Mouse (Mus musculus) thymus, adult 2 months (tissue): ENCODE measurements around the gene Ap2a2. TPM values are rescaled to one million over a fixed set of nuclear protein-coding genes. Genes with fewer than 3 reads are reported as not detected.

Experiments
- DNase-seq: peaks from one replicate; pipeline ENCODE4 v3.0.0; 2021
- H3K27ac ChIP-seq: fragments of 200-500 bp; 2 replicates; pipeline ENCODE4 v1.5.1; 2012; ENCODE audit warnings: low read length, control low read depth; ENCODE audit not compliant: control insufficient read depth, insufficient read depth
- H3K27me3 ChIP-seq: fragments of 200-500 bp; 2 replicates; pipeline ENCODE4 v1.6.1; 2012; ENCODE audit warnings: mild to moderate bottlenecking, low read length, moderate library complexity, mixed read lengths; ENCODE audit not compliant: control insufficient read depth, insufficient read depth
- H3K36me3 ChIP-seq: fragments of 200-500 bp; 2 replicates; pipeline ENCODE4 v1.6.1; 2012; ENCODE audit warnings: mild to moderate bottlenecking, low read length, moderate library complexity; ENCODE audit not compliant: control insufficient read depth, insufficient read depth
- H3K4me1 ChIP-seq: fragments of 200-500 bp; replicated peaks from 2 replicates; pipeline ENCODE4 v1.6.1; 2012; ENCODE audit warnings: low read length; ENCODE audit not compliant: control insufficient read depth, insufficient read depth
- H3K4me3 ChIP-seq: fragments of 200-500 bp; 2 replicates; pipeline ENCODE4 v1.5.1; 2012; ENCODE audit warnings: mild to moderate bottlenecking, low read length, control low read depth, moderate library complexity; ENCODE audit not compliant: control insufficient read depth, insufficient read depth
- CTCF ChIP-seq: fragments of 200-500 bp; IDR thresholded peaks from 2 replicates; pipeline ENCODE4 v1.5.1; 2012; ENCODE audit warnings: mild to moderate bottlenecking, control low read depth, low read length, moderate library complexity, borderline replicate concordance; ENCODE audit not compliant: control insufficient read depth, poor library complexity, insufficient read depth; ENCODE audit errors: extremely low read depth
- POLR2A ChIP-seq: fragments of 200-500 bp; IDR thresholded peaks from 2 replicates; pipeline ENCODE4 v1.6.1; 2012; ENCODE audit warnings: mild to moderate bottlenecking, low read length, control low read depth, moderate library complexity; ENCODE audit not compliant: control insufficient read depth, poor library complexity, insufficient read depth; ENCODE audit errors: extremely low read depth
- WGBS: fragments of 180-500 bp; shearing (Covaris S2); methylation state at CpG from one replicate; pipeline ENCODE4 v1.1.7; 2018; 5-methylcytosine and 5-hydroxymethylcytosine counted together
- polyA plus RNA-seq: library from polyadenylated mRNA; depleted of rRNA; stranded (reverse); fragments of >200 nt; gene quantifications from 2 replicates; pipeline ENCODE4 v1.2.3, GENCODE M21; 2012; rRNA removed

Gene Ap2a2
- polyA plus RNA-seq: 40.9 and 45.7 TPM in 2 replicates

- WGBS: 1% methylated on average over 71 of the region's 72 CpGs
- Histone ChIP-seq H3K27me3 (no peaks in the 10 kb centered on the region), H3K4me1 (peaks cover 24% of the 10 kb centered on the region), H3K36me3 (no peaks in the 10 kb centered on the region), H3K4me3 (peak within 1 kb of the TSS; percentile 64), H3K27ac (no peak within 1 kb of the TSS)
- DNase-seq: peak; percentile 84
- 0 out of 2 replicates have a peak, but pooled peaks have one; percentile 39 for TF ChIP-seq CTCF
- peak; percentile 86 for TF ChIP-seq POLR2A
Measured at GRCm38 (mm10) chr7:141561682-141562391, at the start of gene Ap2a2. TSS of gene Ap2a2 (plus strand) at chr7:141562173.

- no peaks in the 10 kb centered on the region for H3K27me3 ChIP-seq
- 94% methylated on average over 4 of the region's 4 CpGs for WGBS
- no peaks in the 10 kb centered on the region for H3K4me1 ChIP-seq
- no peak overlapping the region for H3K27ac ChIP-seq
- H3K4me3 ChIP-seq: no peak overlapping the region
- no peaks in the 10 kb centered on the region for H3K36me3 ChIP-seq
- no peak for DNase-seq
- TF ChIP-seq CTCF (no peak), POLR2A (no peak)
Measured at GRCm38 (mm10) chr7:141517638-141518037, 44.3 kb upstream of the Ap2a2 start.

GRCm38 (mm10) chr7:141518296-141518695 is 43.7 kb upstream of the Ap2a2 start:
- TF ChIP-seq CTCF: no peak
- no peak for TF ChIP-seq POLR2A
- Histone ChIP-seq H3K27ac (no peak overlapping the region), H3K27me3 (no peaks in the 10 kb centered on the region), H3K4me1 (no peaks in the 10 kb centered on the region), H3K4me3 (no peak overlapping the region), H3K36me3 (no peaks in the 10 kb centered on the region)
- 98% methylated on average over 5 of the region's 5 CpGs for WGBS
- no peak for DNase-seq

DNA sequence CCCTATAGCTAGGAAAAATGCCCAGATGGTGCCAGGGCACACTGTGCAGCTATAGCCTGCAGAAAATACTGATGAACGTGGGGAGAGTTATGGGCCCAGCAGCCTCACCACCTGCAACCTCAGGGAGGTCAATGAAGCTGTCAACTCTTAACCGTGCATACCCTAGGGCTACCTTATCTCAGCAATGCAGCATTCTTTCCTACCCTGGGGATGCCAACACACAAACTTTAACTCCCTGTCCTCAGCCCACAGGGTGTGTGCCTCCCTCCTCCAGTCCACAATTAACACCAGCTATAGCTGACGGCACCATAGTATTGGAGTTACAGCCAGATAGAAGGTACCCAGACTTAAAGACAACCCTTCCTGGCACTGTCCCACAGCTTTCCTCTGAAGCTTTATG is 43.0 kb upstream of the Ap2a2 start:
- 89% methylated on average over 3 of the region's 3 CpGs for WGBS
- Histone ChIP-seq H3K27me3 (no peaks in the 10 kb centered on the region), H3K4me1 (no peaks in the 10 kb centered on the region), H3K4me3 (no peak overlapping the region), H3K27ac (no peak overlapping the region), H3K36me3 (no peaks in the 10 kb centered on the region)
- no peak for DNase-seq
- TF ChIP-seq CTCF (no peak), POLR2A (no peak)

DNA sequence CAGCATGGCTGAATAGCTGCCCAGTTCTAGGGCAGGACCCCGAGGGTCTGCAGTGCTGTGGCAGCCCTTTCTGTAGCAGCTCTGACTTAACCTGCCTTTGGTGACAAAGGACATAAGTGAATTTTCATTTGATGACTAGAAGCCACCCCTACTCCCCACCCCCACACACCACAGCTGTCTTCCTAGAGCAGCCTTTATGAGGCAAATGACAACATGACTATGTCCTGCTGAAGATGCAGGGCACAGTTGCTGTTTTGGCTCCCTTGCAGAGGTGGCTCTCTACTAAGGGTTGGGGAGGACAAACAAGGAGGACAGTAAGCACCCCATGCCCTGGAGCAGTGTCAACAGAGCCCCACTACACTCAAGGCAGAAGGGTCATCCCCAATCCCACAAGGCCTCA is 42.2 kb upstream of the Ap2a2 start:
- Histone ChIP-seq H3K27me3 (no peaks in the 10 kb centered on the region), H3K4me1 (no peaks in the 10 kb centered on the region), H3K27ac (no peak overlapping the region), H3K36me3 (no peaks in the 10 kb centered on the region), H3K4me3 (no peak overlapping the region)
- TF ChIP-seq POLR2A (no peak), CTCF (no peak)
- WGBS: 91% methylated on average over 1 of the region's 1 CpGs
- no peak for DNase-seq

- Histone ChIP-seq H3K36me3 (no peaks in the 10 kb centered on the region; the same call in 1 of the 2 replicates), H3K4me3 (no peak overlapping the region), H3K4me1 (no peaks in the 10 kb centered on the region), H3K27me3 (no peaks in the 10 kb centered on the region), H3K27ac (no peak overlapping the region)
- DNase-seq: no peak
- TF ChIP-seq POLR2A (no peak), CTCF (no peak)
- WGBS: 23% methylated on average over 4 of the region's 4 CpGs
Measured at GRCm38 (mm10) chr7:141523007-141523406, 39.0 kb upstream of the Ap2a2 start.
